Mouse (Mus musculus): ENCODE measurements around the gene Jagn1.

GRCm38 (mm10) chr6:113404649-113405448 lies 37.5 kb upstream of the Jagn1 start:
- TF ChIP-seq CTCF (IDR thresholded peaks at IDR 0.05; ENCODE audit: borderline replicate concordance, control insufficient read depth, extremely low read depth, insufficient read depth, low read length, poor library complexity) (no peak), POLR2A (IDR thresholded peaks at IDR 0.05; ENCODE audit: control insufficient read depth, extremely low read depth, insufficient read depth, low read length, poor library complexity) (no peak)
